Mouse (Mus musculus) liver, adult 2 months (tissue): Measurements from ENCODE around the gene Brcc3. TPM values are rescaled to one million over a fixed set of nuclear protein-coding genes. Genes with fewer than 3 reads are reported as not detected.

Experiments used
- DNase-seq: peaks from one replicate; pipeline ENCODE4 v3.0.0-alpha.2; 2011; ENCODE audit warnings: low read depth, low spot score; ENCODE audit errors: extremely low read depth
- H3K27ac ChIP-seq: fragments of 200-500 bp; replicated peaks from 2 replicates; pipeline ENCODE4 v1.5.1; 2012; ENCODE audit warnings: low read depth, mild to moderate bottlenecking, control low read depth, inconsistent platforms, low read length; ENCODE audit not compliant: insufficient read depth
- H3K27me3 ChIP-seq: fragments of 200-500 bp; 2 replicates; pipeline ENCODE4 v1.6.1; 2012; ENCODE audit warnings: mild to moderate bottlenecking, moderate library complexity, low read length, inconsistent platforms; ENCODE audit not compliant: control insufficient read depth, insufficient read depth
- H3K36me3 ChIP-seq: fragments of 200-500 bp; 2 replicates; pipeline ENCODE4 v1.6.1; 2012; ENCODE audit warnings: low read length, inconsistent platforms; ENCODE audit not compliant: control insufficient read depth, insufficient read depth
- H3K4me1 ChIP-seq: fragments of 200-500 bp; 2 replicates; pipeline ENCODE4 v1.6.1; 2011; ENCODE audit warnings: low read length; ENCODE audit not compliant: control insufficient read depth, insufficient read depth
- H3K4me3 ChIP-seq: fragments of 200-500 bp; 2 replicates; pipeline ENCODE4 v1.5.1; 2011; ENCODE audit warnings: low read depth, mild to moderate bottlenecking, control low read depth, low read length, moderate library complexity; ENCODE audit not compliant: insufficient read depth
- H3K79me2 ChIP-seq: fragments of 200-500 bp; 2 replicates; pipeline ENCODE4 v1.6.1; 2012; ENCODE audit warnings: inconsistent platforms, mild to moderate bottlenecking, low read length, moderate library complexity; ENCODE audit not compliant: control insufficient read depth, insufficient read depth
- H3K9ac ChIP-seq: fragments of 200-500 bp; 2 replicates; pipeline ENCODE4 v1.6.1; 2012; ENCODE audit warnings: low read depth, mild to moderate bottlenecking, control low read depth, inconsistent platforms, low read length
- CTCF ChIP-seq: fragments of 200-500 bp; IDR thresholded peaks from 2 replicates; pipeline ENCODE4 v1.5.1; 2011; ENCODE audit warnings: low read depth, low read length, control low read depth
- POLR2A ChIP-seq: fragments of 200-500 bp; IDR thresholded peaks from 2 replicates; pipeline ENCODE4 v1.6.1; 2011; ENCODE audit warnings: low read length, control low read depth; ENCODE audit not compliant: insufficient read depth; ENCODE audit errors: extremely low read depth
- WGBS: fragments of 180-500 bp; shearing (Covaris S2); methylation state at CpG from one replicate; pipeline ENCODE4 v1.1.7; 2018; 5-methylcytosine and 5-hydroxymethylcytosine counted together
- polyA plus RNA-seq: library from polyadenylated mRNA; depleted of rRNA; stranded (reverse); fragments of >200 nt; gene quantifications from 2 replicates; pipeline ENCODE4 v1.2.3, GENCODE M21; 2012; rRNA removed
- total RNA-seq: library from RNA; depleted of rRNA; stranded (reverse); fragments of >200 nt; gene quantifications from 2 replicates; pipeline ENCODE4 v1.2.3, GENCODE M21; 2014; rRNA removed

Gene Brcc3
- total RNA-seq, result 14.0 and 14.6 TPM in 2 replicates
- 8.7 and 9.1 TPM in 2 replicates for polyA plus RNA-seq

- Histone ChIP-seq H3K27ac (peak within 1 kb of the TSS; percentile 75), H3K79me2 (no peaks in the 10 kb centered on the region; the same call in 1 of the 2 replicates), H3K27me3 (no peaks in the 10 kb centered on the region), H3K36me3 (no peaks in the 10 kb centered on the region), H3K9ac (peak within 1 kb of the TSS; percentile 73), H3K4me3 (peak within 1 kb of the TSS; percentile 84), H3K4me1 (no peaks in the 10 kb centered on the region; the same call in 1 of the 2 replicates)
- peak; percentile 85 for TF ChIP-seq POLR2A
- TF ChIP-seq CTCF, result no peak
- peak; percentile 87 for DNase-seq
- under 1% methylated on average over 52 of the region's 52 CpGs for WGBS
Measured at GRCm38 (mm10) chrX:75415936-75416785, at the start of gene Brcc3, which contains the start of the genes Cmc4 and Mtcp1. TSS of gene Brcc3 (plus strand) at chrX:75416628. TSS of gene Cmc4 (minus strand) at chrX:75416584. TSS of gene Mtcp1 (minus strand) at chrX:75416588.

- no peaks in the 10 kb centered on the region for H3K36me3 ChIP-seq
- H3K4me3 ChIP-seq, result no peak overlapping the region
- no peak overlapping the region; the same call in 1 of the 2 replicates for H3K27ac ChIP-seq
- TF ChIP-seq POLR2A (no peak), CTCF (no peak)
- H3K4me1 ChIP-seq, result no peaks in the 10 kb centered on the region
- no peaks in the 10 kb centered on the region for H3K79me2 ChIP-seq
- no peaks in the 10 kb centered on the region for H3K27me3 ChIP-seq
- DNase-seq, result no peak
- no peak overlapping the region for H3K9ac ChIP-seq
Measured at GRCm38 (mm10) chrX:75370197-75370596, 46.2 kb upstream of the Brcc3 start.

DNA sequence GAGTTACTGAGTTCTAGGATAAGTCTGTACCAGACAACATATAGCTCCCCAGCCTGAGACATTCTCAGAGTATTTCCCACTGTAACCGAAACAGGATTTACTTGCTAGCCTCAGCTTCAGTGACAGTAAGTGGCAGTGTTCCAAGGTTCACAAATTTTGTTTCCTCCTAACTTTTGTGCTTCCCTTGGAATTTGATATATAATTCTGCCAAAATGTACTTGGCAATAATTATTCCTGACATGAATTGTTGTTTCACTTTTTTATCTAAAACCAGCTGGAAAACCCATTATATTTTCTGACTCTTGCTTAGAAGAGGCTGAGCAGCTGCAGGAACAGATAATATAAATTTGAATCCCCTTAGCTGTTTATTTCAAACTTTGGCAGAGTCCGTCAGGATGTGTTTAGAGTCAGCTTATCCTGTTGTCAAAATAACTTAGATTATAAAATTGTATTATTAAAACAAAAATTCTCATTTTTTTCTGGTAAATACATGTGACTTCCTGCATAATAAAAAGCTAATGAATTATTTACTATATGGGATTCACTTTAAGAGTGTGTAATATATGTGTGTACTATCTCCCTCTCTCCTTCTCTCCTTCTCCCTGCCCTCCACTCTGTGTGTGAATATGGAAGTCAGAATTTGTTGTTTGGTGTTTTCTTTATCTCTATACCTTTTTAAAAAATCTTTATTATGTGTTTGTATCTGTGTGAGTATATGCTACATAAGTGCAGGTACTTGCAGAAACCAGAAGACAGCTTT, 43.6 kb upstream of the Brcc3 start:
- Histone ChIP-seq H3K79me2 (no peaks in the 10 kb centered on the region), H3K36me3 (no peaks in the 10 kb centered on the region), H3K4me3 (no peak overlapping the region), H3K9ac (no peak overlapping the region), H3K4me1 (no peaks in the 10 kb centered on the region), H3K27ac (0 out of 2 replicates have a peak overlapping the region, but pooled peaks have one; percentile 48), H3K27me3 (no peaks in the 10 kb centered on the region)
- 75% methylated on average over 2 of the region's 2 CpGs for WGBS
- peak; percentile 20 for DNase-seq
- TF ChIP-seq CTCF, result no peak
- no peak for TF ChIP-seq POLR2A

GRCm38 (mm10) chrX:75376815-75377214, 39.6 kb upstream of the Brcc3 start:
- no peaks in the 10 kb centered on the region for H3K27me3 ChIP-seq
- no peaks in the 10 kb centered on the region for H3K79me2 ChIP-seq
- H3K36me3 ChIP-seq, result no peaks in the 10 kb centered on the region
- no peak overlapping the region for H3K9ac ChIP-seq
- H3K27ac ChIP-seq, result no peak overlapping the region
- no peak for DNase-seq
- no peak for TF ChIP-seq CTCF
- no peak for TF ChIP-seq POLR2A
- H3K4me3 ChIP-seq, result no peak overlapping the region
- H3K4me1 ChIP-seq, result peaks cover 2% of the 10 kb centered on the region; the same call in 1 of the 2 replicates

GRCm38 (mm10) chrX:75381176-75381575, 35.3 kb upstream of the Brcc3 start:
- no peaks in the 10 kb centered on the region; the same call in 1 of the 2 replicates for H3K79me2 ChIP-seq
- no peaks in the 10 kb centered on the region for H3K36me3 ChIP-seq
- H3K9ac ChIP-seq, result no peak overlapping the region
- no peak for TF ChIP-seq POLR2A
- TF ChIP-seq CTCF, result no peak
- WGBS, result 11% methylated on average over 1 of the region's 1 CpGs
- no peak overlapping the region for H3K4me3 ChIP-seq
- DNase-seq, result peak; percentile 3
- H3K4me1 ChIP-seq, result peaks cover 2% of the 10 kb centered on the region; the same call in 1 of the 2 replicates
- no peaks in the 10 kb centered on the region for H3K27me3 ChIP-seq
- H3K27ac ChIP-seq, result no peak overlapping the region
